Mouse (Mus musculus): ENCODE results near the gene Jmjd6. TPM values are rescaled to one million over a fixed set of nuclear protein-coding genes. Genes with fewer than 3 reads are reported as not detected.

The Jmjd6 gene
- polyA plus RNA-seq (2015; fragmentation: Nextera tagmentation; extraction: Ambion mirVana): 76.6 and 82.6 TPM in 2 replicates

GRCm38 (mm10) chr11:116843261-116844233 lies at the start of gene Jmjd6, which contains the start of gene Mettl23:
Gene Jmjd6 (minus strand): TSS chr11:116843449.
Gene Mettl23 (plus strand): TSS chr11:116843278.
- Histone ChIP-seq H3K36me3 (peaks cover 44% of the 10 kb centered on the region), H3K27me3 (no peaks in the 10 kb centered on the region), H3K4me3 (peak within 1 kb of the TSS; percentile 83), H3K27ac (peak within 1 kb of the TSS; percentile 98), H3K9me3 (no peaks in the 10 kb centered on the region), H3K4me1 (peaks cover 39% of the 10 kb centered on the region), H3K9ac (peak within 1 kb of the TSS; percentile 90), H3K4me2 (replicated peaks) (peak within 1 kb of the TSS; percentile 90)
- ATAC-seq (ENCODE audit: low FRiP score, low read depth): peak; percentile 96
- under 1% methylated on average over 72 of the region's 72 CpGs for WGBS

DNA sequence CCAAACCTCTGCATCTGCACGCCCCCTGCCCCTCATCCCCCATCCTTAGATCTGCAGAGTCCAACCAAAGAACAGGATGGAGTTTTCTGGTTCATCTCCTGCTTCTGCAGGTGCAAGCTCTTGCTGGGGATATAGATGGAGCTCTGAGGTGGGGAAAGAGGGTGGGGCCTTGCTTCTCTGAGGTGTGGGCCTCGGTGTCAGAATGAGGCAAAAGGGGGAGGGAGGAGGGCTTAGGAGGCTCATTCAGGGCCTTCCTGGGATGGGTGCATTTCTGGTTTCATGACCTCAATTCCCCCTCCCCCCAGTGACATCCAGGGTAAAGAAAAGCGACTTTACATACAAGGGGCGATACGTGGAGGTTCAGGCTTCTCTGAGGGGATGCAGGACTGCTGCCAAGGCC lies 43.9 kb upstream of the Jmjd6 start:
- Histone ChIP-seq H3K36me3 (no peaks in the 10 kb centered on the region), H3K27ac (no peak overlapping the region), H3K4me3 (no peak overlapping the region), H3K9me3 (no peaks in the 10 kb centered on the region), H3K9ac (no peak overlapping the region), H3K4me2 (replicated peaks) (no peak overlapping the region), H3K4me1 (peaks cover 17% of the 10 kb centered on the region), H3K27me3 (peaks cover 16% of the 10 kb centered on the region; the same call in 1 of the 2 replicates)
- ATAC-seq (ENCODE audit: low FRiP score, low read depth): no peak
- 42% methylated on average over 5 of the region's 5 CpGs for WGBS

- ATAC-seq (ENCODE audit: low FRiP score, low read depth): peak; percentile 46; the same call in 1 of the 2 replicates
- under 1% methylated on average over 27 of the region's 28 CpGs for WGBS
- Histone ChIP-seq H3K36me3 (no peaks in the 10 kb centered on the region), H3K27ac (no peak overlapping the region), H3K27me3 (peaks cover 16% of the 10 kb centered on the region; the same call in 1 of the 2 replicates), H3K4me2 (replicated peaks) (peak overlapping the region; percentile 63), H3K4me1 (peaks cover 17% of the 10 kb centered on the region), H3K9me3 (no peaks in the 10 kb centered on the region), H3K4me3 (peak overlapping the region; percentile 35), H3K9ac (peak overlapping the region; percentile 58; the same call in 1 of the 2 replicates)
Observed at GRCm38 (mm10) chr11:116885275-116886151, 42.3 kb upstream of the Jmjd6 start.

- 85% methylated on average over 6 of the region's 6 CpGs for WGBS
- no peak for ATAC-seq (ENCODE audit: low FRiP score, low read depth)
- Histone ChIP-seq H3K27ac (no peak overlapping the region), H3K27me3 (peaks cover 16% of the 10 kb centered on the region; the same call in 1 of the 2 replicates), H3K4me1 (peaks cover 9% of the 10 kb centered on the region), H3K4me3 (no peak overlapping the region), H3K4me2 (replicated peaks) (no peak overlapping the region), H3K9ac (no peak overlapping the region), H3K36me3 (no peaks in the 10 kb centered on the region), H3K9me3 (no peaks in the 10 kb centered on the region)
Observed at GRCm38 (mm10) chr11:116884061-116884460, 40.8 kb upstream of the Jmjd6 start.

- H3K4me2 ChIP-seq (replicated peaks): no peak overlapping the region
- H3K4me3 ChIP-seq: no peak overlapping the region
- H3K36me3 ChIP-seq: no peaks in the 10 kb centered on the region
- peaks cover 16% of the 10 kb centered on the region; the same call in 1 of the 2 replicates for H3K27me3 ChIP-seq
- no peak overlapping the region for H3K9ac ChIP-seq
- no peaks in the 10 kb centered on the region for H3K9me3 ChIP-seq
- H3K4me1 ChIP-seq: peaks cover 9% of the 10 kb centered on the region
- whole genome bisulfite sequencing: 81% methylated on average over 10 of the region's 10 CpGs
- no peak for ATAC-seq (ENCODE audit: low FRiP score, low read depth)
- no peak overlapping the region for H3K27ac ChIP-seq
Observed at GRCm38 (mm10) chr11:116882446-116882845, 39.2 kb upstream of the Jmjd6 start.

DNA sequence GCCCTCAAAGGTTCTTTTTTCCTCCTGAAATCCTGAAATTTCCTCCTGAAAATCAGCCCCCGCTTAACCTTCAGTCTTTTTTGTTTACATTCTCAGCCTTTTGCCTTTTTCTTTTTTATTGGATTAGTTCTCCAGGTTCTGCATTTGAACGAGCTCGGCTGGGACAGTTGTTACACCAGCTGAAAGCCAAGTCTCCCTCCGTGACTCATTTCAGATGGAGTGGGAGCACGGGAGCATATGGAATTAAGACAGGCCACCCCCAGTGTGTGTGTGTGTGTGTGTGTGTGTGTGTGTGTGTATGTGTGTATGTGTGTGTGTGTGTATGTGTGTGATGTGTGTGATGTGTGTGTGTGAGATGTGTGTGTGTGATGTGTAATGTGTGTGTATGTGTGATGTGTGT lies 38.2 kb upstream of the Jmjd6 start:
- no peak overlapping the region for H3K4me3 ChIP-seq
- H3K4me1 ChIP-seq: peaks cover 9% of the 10 kb centered on the region
- peaks cover 10% of the 10 kb centered on the region; the same call in 1 of the 2 replicates for H3K27me3 ChIP-seq
- H3K9ac ChIP-seq: no peak overlapping the region
- H3K27ac ChIP-seq: no peak overlapping the region
- H3K36me3 ChIP-seq: no peaks in the 10 kb centered on the region
- no peak overlapping the region for H3K4me2 ChIP-seq (replicated peaks)
- no peak for ATAC-seq (ENCODE audit: low FRiP score, low read depth)
- H3K9me3 ChIP-seq: no peaks in the 10 kb centered on the region
- 62% methylated on average over 5 of the region's 5 CpGs for WGBS

GRCm38 (mm10) chr11:116880839-116881238 lies 37.6 kb upstream of the Jmjd6 start:
- 58% methylated on average over 7 of the region's 7 CpGs for WGBS

DNA sequence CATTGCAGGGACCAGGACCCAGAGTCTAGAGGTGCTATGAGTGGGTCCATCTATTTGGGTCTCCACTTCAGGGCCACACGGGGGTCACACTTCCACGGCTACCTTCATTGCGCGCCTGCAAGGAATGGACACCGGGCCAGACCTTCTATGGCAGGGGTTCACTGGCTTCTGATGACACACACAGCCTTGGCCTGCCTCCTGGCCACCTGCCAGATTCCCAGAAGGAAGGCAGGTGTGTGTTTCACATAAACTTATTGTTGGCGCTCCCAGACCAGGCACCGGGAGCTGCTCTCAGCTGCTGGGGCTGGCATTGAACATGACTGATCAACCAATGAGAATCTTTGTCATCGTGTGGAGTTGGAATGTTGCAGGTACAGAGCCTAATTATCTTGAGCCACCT lies 35.2 kb upstream of the Jmjd6 start:
- H3K27me3 ChIP-seq: no peaks in the 10 kb centered on the region
- no peaks in the 10 kb centered on the region for H3K9me3 ChIP-seq
- H3K4me2 ChIP-seq (replicated peaks): no peak overlapping the region
- no peak overlapping the region for H3K4me3 ChIP-seq
- H3K4me1 ChIP-seq: no peaks in the 10 kb centered on the region; the same call in 1 of the 2 replicates
- peaks cover 25% of the 10 kb centered on the region for H3K36me3 ChIP-seq
- WGBS: 79% methylated on average over 8 of the region's 8 CpGs
- H3K9ac ChIP-seq: no peak overlapping the region
- no peak for ATAC-seq (ENCODE audit: low FRiP score, low read depth)
- H3K27ac ChIP-seq: no peak overlapping the region

More at GRCm38 (mm10) chr11:116880839-116881238, 37.6 kb upstream of the Jmjd6 start:
- Histone ChIP-seq H3K4me2 (replicated peaks) (no peak overlapping the region), H3K9ac (no peak overlapping the region), H3K27ac (no peak overlapping the region), H3K27me3 (peaks cover 7% of the 10 kb centered on the region; the same call in 1 of the 2 replicates), H3K9me3 (no peaks in the 10 kb centered on the region), H3K4me1 (peaks cover 5% of the 10 kb centered on the region), H3K36me3 (peaks cover 4% of the 10 kb centered on the region; the same call in 1 of the 2 replicates), H3K4me3 (no peak overlapping the region)
- ATAC-seq (ENCODE audit: low FRiP score, low read depth): no peak

DNA sequence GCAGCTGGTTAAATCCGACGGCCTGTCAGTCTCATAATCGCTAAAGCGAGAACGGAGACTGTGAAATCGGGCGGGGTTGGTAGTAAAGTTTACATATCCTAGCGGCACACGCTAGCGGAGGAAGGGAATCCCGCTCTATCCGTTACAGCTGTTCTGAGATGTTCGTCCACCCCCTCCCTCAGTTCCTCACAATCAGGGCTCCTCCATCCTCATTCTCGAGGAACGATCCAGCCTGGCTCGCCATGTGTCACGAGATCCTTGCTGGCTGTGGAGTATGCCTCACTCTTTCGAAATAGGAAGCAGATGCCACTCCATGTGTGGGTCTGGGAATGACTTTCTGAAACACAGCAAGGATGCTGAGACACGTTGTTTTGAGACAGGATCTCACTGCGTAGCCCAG lies 30.7 kb upstream of the Jmjd6 start:
- no peak overlapping the region for H3K9ac ChIP-seq
- peak; percentile 82 for ATAC-seq (ENCODE audit: low FRiP score, low read depth)

DNA sequence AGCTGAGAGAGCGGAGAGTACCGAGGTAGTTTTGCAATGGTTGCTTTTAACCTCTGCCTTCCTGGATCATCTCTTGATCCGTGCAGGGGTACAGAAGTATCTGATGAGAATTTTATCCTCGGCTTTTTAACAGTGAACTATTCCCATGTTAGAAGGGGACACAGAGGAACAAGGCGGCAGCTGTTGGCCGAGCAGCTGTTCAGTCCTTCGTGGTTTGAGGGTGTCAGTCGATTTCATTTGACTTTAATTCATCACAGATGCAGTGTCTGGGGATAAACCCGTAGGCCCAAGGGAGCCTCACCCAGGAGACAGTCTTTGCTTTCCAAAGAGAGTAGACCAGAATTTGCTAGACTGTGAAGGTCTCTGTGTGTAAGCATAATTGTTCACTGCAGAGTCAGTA lies 28.3 kb upstream of the Jmjd6 start:
- 59% methylated on average over 9 of the region's 9 CpGs for WGBS
- Histone ChIP-seq H3K27me3 (no peaks in the 10 kb centered on the region), H3K27ac (no peak overlapping the region), H3K36me3 (peaks cover 83% of the 10 kb centered on the region), H3K9ac (no peak overlapping the region), H3K9me3 (no peaks in the 10 kb centered on the region), H3K4me3 (no peak overlapping the region), H3K4me1 (no peaks in the 10 kb centered on the region), H3K4me2 (replicated peaks) (no peak overlapping the region)
- no peak for ATAC-seq (ENCODE audit: low FRiP score, low read depth)

More for the DNA sequence above, 30.7 kb upstream of the Jmjd6 start:
- WGBS: 74% methylated on average over 20 of the region's 20 CpGs
- H3K27me3 ChIP-seq: no peaks in the 10 kb centered on the region
- no peak overlapping the region for H3K4me3 ChIP-seq
- H3K4me2 ChIP-seq (replicated peaks): no peak overlapping the region
- peaks cover 62% of the 10 kb centered on the region for H3K36me3 ChIP-seq
- no peaks in the 10 kb centered on the region for H3K9me3 ChIP-seq
- no peaks in the 10 kb centered on the region for H3K4me1 ChIP-seq
- no peak overlapping the region for H3K27ac ChIP-seq

DNA sequence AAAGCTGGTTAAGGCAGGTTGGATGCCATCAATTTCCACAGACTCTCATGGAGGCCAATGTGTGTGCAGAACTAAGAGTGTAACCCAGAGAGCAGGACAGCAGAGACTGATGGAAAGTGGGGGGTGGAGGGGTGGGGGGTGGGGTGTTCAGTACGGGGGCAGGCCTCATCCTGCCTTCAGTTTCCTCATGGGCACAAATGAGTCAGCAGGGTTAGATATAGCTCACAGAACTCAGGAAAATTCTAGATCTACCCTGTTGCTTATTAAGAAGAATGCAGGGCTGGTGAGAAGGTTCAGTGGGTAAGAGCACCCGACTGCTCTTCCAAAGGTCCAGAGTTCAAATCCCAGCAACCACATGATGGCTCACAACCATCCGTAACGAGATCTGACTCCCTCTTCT lies 26.4 kb upstream of the Jmjd6 start:
- Histone ChIP-seq H3K9ac (no peak overlapping the region), H3K4me2 (replicated peaks) (no peak overlapping the region), H3K4me3 (no peak overlapping the region), H3K27ac (no peak overlapping the region), H3K9me3 (no peaks in the 10 kb centered on the region), H3K4me1 (no peaks in the 10 kb centered on the region), H3K36me3 (peaks cover 88% of the 10 kb centered on the region), H3K27me3 (no peaks in the 10 kb centered on the region)
- 87% methylated on average over 4 of the region's 4 CpGs for WGBS
- ATAC-seq (ENCODE audit: low FRiP score, low read depth): no peak
